Mouse (Mus musculus) midbrain, postnatal 0 days (tissue): Measurements from ENCODE around the gene Hoxc12. TPM values are rescaled to one million over a fixed set of nuclear protein-coding genes. Genes with fewer than 3 reads are reported as not detected.

Experiments used
- ATAC-seq: fragments of 200-750 bp; cut with Nextera tagmentation; 2 replicates; pipeline ENCODE4 v1.8.0; 2017; ENCODE audit warnings: moderate number of reproducible peaks, mild to moderate bottlenecking, moderate TSS enrichment, moderate library complexity; ENCODE audit not compliant: low FRiP score
- DNase-seq: peaks from one replicate; pipeline ENCODE4 v3.0.0-alpha.2; 2015; ENCODE audit warnings: low spot score
- H3K27ac ChIP-seq: fragments of 300-500 bp; sonication (generic); 2 replicates; pipeline ENCODE4 v1.5.1; 2014; ENCODE audit warnings: low read depth, mild to moderate bottlenecking, low read length, mixed read lengths
- H3K27me3 ChIP-seq: fragments of 300-500 bp; sonication (generic); 2 replicates; pipeline ENCODE4 v1.6.1; 2014; ENCODE audit warnings: low read length, control low read depth, mixed read lengths; ENCODE audit not compliant: insufficient read depth
- H3K36me3 ChIP-seq: fragments of 300-500 bp; sonication (generic); 2 replicates; pipeline ENCODE4 v1.6.1; 2014; ENCODE audit warnings: low read length, control low read depth, mixed read lengths; ENCODE audit not compliant: insufficient read depth
- H3K4me1 ChIP-seq: fragments of 300-500 bp; sonication (generic); 2 replicates; pipeline ENCODE4 v1.6.1; 2014; ENCODE audit warnings: mild to moderate bottlenecking, control low read depth, antibody characterized with exemption, low read length, mixed read lengths; ENCODE audit not compliant: insufficient read depth
- H3K4me2 ChIP-seq: fragments of 300-500 bp; sonication (generic); 2 replicates; pipeline ENCODE4 v1.6.1; 2014; ENCODE audit warnings: low read depth, mild to moderate bottlenecking, low read length, mixed read lengths; ENCODE audit not compliant: poor library complexity, severe bottlenecking
- H3K4me3 ChIP-seq: fragments of 300-500 bp; sonication (generic); 2 replicates; pipeline ENCODE4 v1.5.1; 2014; ENCODE audit warnings: low read depth, mild to moderate bottlenecking, low read length, moderate library complexity
- H3K9ac ChIP-seq: fragments of 300-500 bp; sonication (generic); replicated peaks from 2 replicates; pipeline ENCODE4 v1.6.1; 2014; ENCODE audit warnings: mild to moderate bottlenecking, low read length, moderate library complexity, mixed read lengths; ENCODE audit not compliant: poor library complexity, severe bottlenecking
- H3K9me3 ChIP-seq: fragments of 300-500 bp; sonication (generic); 2 replicates; pipeline ENCODE4 v1.6.1; 2016; ENCODE audit warnings: low read length, control low read depth
- CTCF ChIP-seq: IDR thresholded peaks from 2 replicates; pipeline ENCODE4 v1.5.1; 2016; ENCODE audit warnings: antibody characterized with exemption, mild to moderate bottlenecking
- WGBS: fragments of 180-500 bp; shearing (Covaris S2); extraction: QIAGEN DNeasy Blood & Tissue Kit; methylation state at CpG from one replicate; pipeline ENCODE4 v1.1.7; 2014; 5-methylcytosine and 5-hydroxymethylcytosine counted together
- polyA plus RNA-seq: library from polyadenylated mRNA; unstranded; fragments of >200 nt; fragmentation: Nextera tagmentation; extraction: Ambion mirVana; gene quantifications from 2 replicates; pipeline ENCODE4 v1.2.1, GENCODE M21; 2015
- total RNA-seq: library from RNA; depleted of rRNA; stranded (reverse); fragments of >200 nt; gene quantifications from 2 replicates; pipeline ENCODE4 v1.2.3, GENCODE M21; 2014

Hoxc12 gene
- total and polyA plus RNA-seq, 2 experiments from 2014 or later, result not detected

GRCm38 (mm10) chr15:102969296-102969695 lies 32.7 kb downstream of the Hoxc12 start:
- Histone ChIP-seq H3K27me3 (peaks cover 93% of the 10 kb centered on the region), H3K4me1 (no peaks in the 10 kb centered on the region), H3K9ac (no peak overlapping the region), H3K36me3 (no peaks in the 10 kb centered on the region), H3K4me3 (no peak overlapping the region), H3K9me3 (no peaks in the 10 kb centered on the region; the same call in 1 of the 2 replicates), H3K27ac (no peak overlapping the region), H3K4me2 (no peak overlapping the region)
- ATAC-seq, result no peak
- no peak for TF ChIP-seq CTCF
- no peak for DNase-seq
- WGBS, result 32% methylated on average over 1 of the region's 1 CpGs

- Histone ChIP-seq H3K36me3 (no peaks in the 10 kb centered on the region), H3K9me3 (no peaks in the 10 kb centered on the region; the same call in 1 of the 2 replicates), H3K4me1 (no peaks in the 10 kb centered on the region), H3K27me3 (peaks cover 92% of the 10 kb centered on the region), H3K27ac (no peak overlapping the region), H3K9ac (no peak overlapping the region), H3K4me2 (no peak overlapping the region), H3K4me3 (no peak overlapping the region)
- peak; percentile 49 for DNase-seq
- ATAC-seq, result no peak
- peak; percentile 59 for TF ChIP-seq CTCF
- 2% methylated on average over 11 of the region's 12 CpGs for WGBS
These were observed 34.2 kb downstream of the Hoxc12 start for GRCm38 (mm10) chr15:102970740-102971139.

GRCm38 (mm10) chr15:102972254-102972653 lies 35.7 kb downstream of the Hoxc12 start:
- no peak for ATAC-seq
- Histone ChIP-seq H3K36me3 (no peaks in the 10 kb centered on the region), H3K9ac (no peak overlapping the region), H3K9me3 (no peaks in the 10 kb centered on the region), H3K4me2 (no peak overlapping the region), H3K4me1 (no peaks in the 10 kb centered on the region), H3K27ac (no peak overlapping the region), H3K4me3 (no peak overlapping the region), H3K27me3 (peaks cover 91% of the 10 kb centered on the region)
- DNase-seq, result no peak
- 2% methylated on average over 21 of the region's 21 CpGs for WGBS
- no peak for TF ChIP-seq CTCF

GRCm38 (mm10) chr15:102972753-102973152 lies 36.2 kb downstream of the Hoxc12 start:
- no peaks in the 10 kb centered on the region for H3K4me1 ChIP-seq
- H3K27me3 ChIP-seq, result peaks cover 91% of the 10 kb centered on the region
- no peak for DNase-seq
- no peaks in the 10 kb centered on the region for H3K9me3 ChIP-seq
- WGBS, result 0% methylated on average over 6 of the region's 6 CpGs
- no peak for TF ChIP-seq CTCF
- H3K4me3 ChIP-seq, result no peak overlapping the region
- no peak overlapping the region for H3K27ac ChIP-seq
- no peaks in the 10 kb centered on the region for H3K36me3 ChIP-seq
- H3K4me2 ChIP-seq, result no peak overlapping the region
- no peak for ATAC-seq
- no peak overlapping the region for H3K9ac ChIP-seq

- no peak overlapping the region for H3K27ac ChIP-seq
- no peak for DNase-seq
- no peak overlapping the region for H3K9ac ChIP-seq
- no peaks in the 10 kb centered on the region for H3K4me1 ChIP-seq
- H3K4me3 ChIP-seq, result no peak overlapping the region
- 6% methylated on average over 7 of the region's 7 CpGs for WGBS
- H3K9me3 ChIP-seq, result no peaks in the 10 kb centered on the region
- no peak overlapping the region for H3K4me2 ChIP-seq
- no peaks in the 10 kb centered on the region for H3K36me3 ChIP-seq
- peaks cover 93% of the 10 kb centered on the region for H3K27me3 ChIP-seq
- no peak for TF ChIP-seq CTCF
- no peak for ATAC-seq
These were observed 38.5 kb downstream of the Hoxc12 start for GRCm38 (mm10) chr15:102975034-102975433.

GRCm38 (mm10) chr15:102975688-102976111 lies 39.1 kb downstream of the Hoxc12 start:
- WGBS, result 1% methylated on average over 20 of the region's 21 CpGs
- ATAC-seq (no peak), DNase-seq (no peak)
- H3K4me2 ChIP-seq, result no peak overlapping the region
- H3K27ac ChIP-seq, result no peak overlapping the region
- H3K36me3 ChIP-seq, result no peaks in the 10 kb centered on the region
- peaks cover 93% of the 10 kb centered on the region for H3K27me3 ChIP-seq
- no peaks in the 10 kb centered on the region for H3K9me3 ChIP-seq
- no peaks in the 10 kb centered on the region for H3K4me1 ChIP-seq
- no peak overlapping the region for H3K9ac ChIP-seq
- H3K4me3 ChIP-seq, result no peak overlapping the region
- TF ChIP-seq CTCF, result no peak
